Mouse (Mus musculus): ENCODE measurements around the gene Rerg. TPM values are rescaled to one million over a fixed set of nuclear protein-coding genes. Genes with fewer than 3 reads are reported as not detected.

Gene Rerg
- total RNA-seq, 1 experiment = 1.1 TPM

DNA sequence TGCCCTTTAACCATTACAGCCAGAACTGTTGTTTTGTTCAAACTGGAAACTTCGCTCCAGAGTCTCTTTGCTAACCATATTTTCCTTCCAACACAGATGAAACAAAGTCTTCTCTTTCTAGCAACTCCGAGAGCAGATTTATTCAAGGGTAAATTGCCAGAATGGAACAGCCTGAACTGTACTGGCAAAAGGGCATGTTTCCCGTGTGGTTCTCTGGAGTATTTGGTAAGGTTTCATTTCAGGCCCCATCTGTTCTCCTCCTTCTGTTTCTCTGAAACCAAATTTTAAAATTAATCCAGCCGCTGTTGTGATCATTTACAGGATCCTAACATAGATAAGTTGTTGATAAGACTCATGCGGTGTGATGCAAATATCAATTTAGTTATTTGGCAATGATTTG is 82.3 kb downstream of the Rerg start:
- H3K9ac ChIP-seq (ENCODE audit: insufficient read depth, low read depth, low read length, poor library complexity, severe bottlenecking) = no peak overlapping the region
- no peak overlapping the region for H3K27ac ChIP-seq (ENCODE audit: insufficient read depth, low read depth, low read length, poor library complexity, severe bottlenecking)
- no peak for DNase-seq (ENCODE audit: low read depth, low spot score)
- no peak for TF ChIP-seq ZC3H11A (IDR thresholded peaks at IDR 0.05; ENCODE audit: borderline replicate concordance, low read depth, low read length)
- no peak overlapping the region for H3K4me3 ChIP-seq (ENCODE audit: insufficient read depth in 1 of 2, low read depth in 1 of 2, low read length in 2 of 2, poor library complexity in 1 of 2, severe bottlenecking in 1 of 2)
- no peaks in the 10 kb centered on the region for H3K9me3 ChIP-seq (ENCODE audit: control insufficient read depth, insufficient read depth, low read depth, low read length)
- no peaks in the 10 kb centered on the region for H3K36me3 ChIP-seq (ENCODE audit: control insufficient read depth, insufficient read depth, low read length, poor library complexity, severe bottlenecking)
- H3K4me1 ChIP-seq (ENCODE audit: control insufficient read depth in 2 of 2, insufficient read depth in 2 of 2, low read length in 2 of 2, poor library complexity in 1 of 2) = no peaks in the 10 kb centered on the region
- in situ Hi-C loops (cut with MboI; ENCODE audit: low sequenced_read_pairs in 2 of 2, unreplicated experiment in 2 of 2) = no loop called here

DNA sequence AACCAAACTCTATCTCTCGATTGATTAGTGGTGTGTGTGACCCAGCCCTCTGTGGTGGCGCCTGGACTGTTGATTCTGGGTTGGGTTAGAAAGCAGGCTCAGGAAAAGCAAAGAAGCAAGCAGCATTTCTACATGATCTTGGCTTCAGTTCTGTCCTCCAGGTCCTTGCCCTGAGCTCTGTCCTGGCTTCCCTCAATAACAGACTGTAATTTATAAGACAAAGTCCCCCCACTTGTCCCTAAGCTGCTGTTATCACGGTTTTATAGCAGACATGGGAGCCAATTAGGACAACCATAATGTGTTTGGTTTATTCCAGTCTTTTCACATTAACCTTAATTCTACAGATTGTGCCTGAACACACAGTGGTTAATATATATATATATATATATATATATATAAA is 82.8 kb downstream of the Rerg start:
- no peak for TF ChIP-seq ZC3H11A (IDR thresholded peaks at IDR 0.05; ENCODE audit: borderline replicate concordance, low read depth, low read length)
- TF ChIP-seq ZNF384 (IDR thresholded peaks at IDR 0.05; ENCODE audit: low read depth, low read length) = no peak
- TF ChIP-seq HCFC1 (IDR thresholded peaks at IDR 0.05; ENCODE audit: borderline replicate concordance, insufficient read depth, low read length) = no peak
- no peak for TF ChIP-seq CHD2 (IDR thresholded peaks at IDR 0.05; ENCODE audit: low read depth, low read length)
- TF ChIP-seq MAFK (IDR thresholded peaks at IDR 0.05; ENCODE audit: insufficient read depth, low read depth, low read length) = no peak
- in situ Hi-C loops (cut with MboI; ENCODE audit: low sequenced_read_pairs in 2 of 2, unreplicated experiment in 2 of 2) = no loop called here
- no peak overlapping the region for H3K27ac ChIP-seq (ENCODE audit: insufficient read depth, low read depth, low read length, poor library complexity, severe bottlenecking)
- DNase-seq (ENCODE audit: low read depth, low spot score) = no peak
- H3K9me3 ChIP-seq (ENCODE audit: control insufficient read depth, insufficient read depth, low read depth, low read length) = no peaks in the 10 kb centered on the region
- H3K9ac ChIP-seq (ENCODE audit: insufficient read depth, low read depth, low read length, poor library complexity, severe bottlenecking) = no peak overlapping the region
- H3K36me3 ChIP-seq (ENCODE audit: control insufficient read depth, insufficient read depth, low read length, poor library complexity, severe bottlenecking) = no peaks in the 10 kb centered on the region
- H3K4me1 ChIP-seq (ENCODE audit: control insufficient read depth in 2 of 2, insufficient read depth in 2 of 2, low read length in 2 of 2, poor library complexity in 1 of 2) = no peaks in the 10 kb centered on the region
- H3K4me3 ChIP-seq (ENCODE audit: insufficient read depth in 1 of 2, low read depth in 1 of 2, low read length in 2 of 2, poor library complexity in 1 of 2, severe bottlenecking in 1 of 2) = no peak overlapping the region

DNA sequence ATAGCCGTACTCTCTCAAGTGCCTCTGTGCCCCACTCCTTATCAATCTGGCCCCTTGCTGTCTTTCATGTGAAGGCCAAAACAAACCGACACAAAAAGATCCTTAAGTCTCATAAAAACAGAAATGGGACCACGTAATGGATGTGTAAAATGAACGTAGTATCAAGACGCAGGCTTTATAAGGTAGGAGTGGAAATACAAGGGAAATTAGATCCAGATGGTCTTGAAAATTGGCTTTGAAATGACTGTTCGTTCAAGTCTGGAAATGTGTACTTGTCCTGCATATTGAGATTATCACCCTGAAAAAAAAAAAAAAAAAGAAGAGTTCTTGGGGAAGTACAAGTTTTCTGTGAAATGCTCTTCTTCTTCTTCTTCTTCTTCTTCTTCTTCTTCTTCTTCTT is 90.6 kb downstream of the Rerg start:
- in situ Hi-C loops (cut with MboI; ENCODE audit: low sequenced_read_pairs in 2 of 2, unreplicated experiment in 2 of 2) = no loop called here
- H3K9me3 ChIP-seq (ENCODE audit: control insufficient read depth, insufficient read depth, low read depth, low read length) = no peaks in the 10 kb centered on the region
- H3K36me3 ChIP-seq (ENCODE audit: control insufficient read depth, insufficient read depth, low read length, poor library complexity, severe bottlenecking) = no peaks in the 10 kb centered on the region
- H3K4me3 ChIP-seq (ENCODE audit: insufficient read depth in 1 of 2, low read depth in 1 of 2, low read length in 2 of 2, poor library complexity in 1 of 2, severe bottlenecking in 1 of 2) = no peak overlapping the region
- TF ChIP-seq HCFC1 (IDR thresholded peaks at IDR 0.05; ENCODE audit: borderline replicate concordance, insufficient read depth, low read length) = no peak
- TF ChIP-seq ZC3H11A (IDR thresholded peaks at IDR 0.05; ENCODE audit: borderline replicate concordance, low read depth, low read length) = no peak
- TF ChIP-seq CHD2 (IDR thresholded peaks at IDR 0.05; ENCODE audit: low read depth, low read length) = no peak
- no peak for TF ChIP-seq MAFK (IDR thresholded peaks at IDR 0.05; ENCODE audit: insufficient read depth, low read depth, low read length)
- no peak for TF ChIP-seq ZNF384 (IDR thresholded peaks at IDR 0.05; ENCODE audit: low read depth, low read length)
- no peak overlapping the region for H3K9ac ChIP-seq (ENCODE audit: insufficient read depth, low read depth, low read length, poor library complexity, severe bottlenecking)
- no peaks in the 10 kb centered on the region for H3K4me1 ChIP-seq (ENCODE audit: control insufficient read depth in 2 of 2, insufficient read depth in 2 of 2, low read length in 2 of 2, poor library complexity in 1 of 2)
- no peak overlapping the region for H3K27ac ChIP-seq (ENCODE audit: insufficient read depth, low read depth, low read length, poor library complexity, severe bottlenecking)
- DNase-seq (ENCODE audit: low read depth, low spot score) = no peak

GRCm38 (mm10) chr6:137076731-137077130 is 93.6 kb downstream of the Rerg start:
- in situ Hi-C loops (cut with MboI; ENCODE audit: low sequenced_read_pairs in 2 of 2, unreplicated experiment in 2 of 2) = no loop called here
- no peak overlapping the region for H3K4me3 ChIP-seq (ENCODE audit: insufficient read depth in 1 of 2, low read depth in 1 of 2, low read length in 2 of 2, poor library complexity in 1 of 2, severe bottlenecking in 1 of 2)
- H3K9me3 ChIP-seq (ENCODE audit: control insufficient read depth, insufficient read depth, low read depth, low read length) = no peaks in the 10 kb centered on the region
- no peak overlapping the region for H3K27ac ChIP-seq (ENCODE audit: insufficient read depth, low read depth, low read length, poor library complexity, severe bottlenecking)
- H3K4me1 ChIP-seq (ENCODE audit: control insufficient read depth in 2 of 2, insufficient read depth in 2 of 2, low read length in 2 of 2, poor library complexity in 1 of 2) = no peaks in the 10 kb centered on the region
- H3K36me3 ChIP-seq (ENCODE audit: control insufficient read depth, insufficient read depth, low read length, poor library complexity, severe bottlenecking) = no peaks in the 10 kb centered on the region
- no peak overlapping the region for H3K9ac ChIP-seq (ENCODE audit: insufficient read depth, low read depth, low read length, poor library complexity, severe bottlenecking)
- TF ChIP-seq CHD2 (IDR thresholded peaks at IDR 0.05; ENCODE audit: low read depth, low read length) = no peak
- no peak for TF ChIP-seq ZNF384 (IDR thresholded peaks at IDR 0.05; ENCODE audit: low read depth, low read length)
- no peak for TF ChIP-seq ZC3H11A (IDR thresholded peaks at IDR 0.05; ENCODE audit: borderline replicate concordance, low read depth, low read length)
- TF ChIP-seq MAFK (IDR thresholded peaks at IDR 0.05; ENCODE audit: insufficient read depth, low read depth, low read length) = no peak
- no peak for TF ChIP-seq HCFC1 (IDR thresholded peaks at IDR 0.05; ENCODE audit: borderline replicate concordance, insufficient read depth, low read length)
- DNase-seq (ENCODE audit: low read depth, low spot score) = no peak

DNA sequence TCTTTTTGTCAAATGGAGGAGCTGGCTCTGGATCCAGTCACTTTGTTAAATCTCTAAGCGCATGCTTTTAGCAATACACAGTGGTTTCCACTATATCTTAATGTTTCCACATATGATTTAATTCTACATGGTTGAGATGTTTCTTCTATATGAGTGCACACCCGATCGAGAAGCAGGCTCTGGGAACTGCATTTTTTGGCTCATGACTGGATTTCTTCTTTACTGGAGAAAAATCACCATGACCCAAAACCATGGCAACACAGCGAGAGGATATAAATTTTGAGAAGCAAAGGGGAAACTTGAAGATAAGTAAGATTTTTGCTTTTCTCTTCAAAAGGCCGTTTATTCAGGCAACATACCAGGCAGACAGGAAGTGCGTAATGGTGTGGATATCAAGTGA is 94.1 kb downstream of the Rerg start:
- H3K9me3 ChIP-seq (ENCODE audit: control insufficient read depth, insufficient read depth, low read depth, low read length) = no peaks in the 10 kb centered on the region
- H3K4me3 ChIP-seq (ENCODE audit: insufficient read depth in 1 of 2, low read depth in 1 of 2, low read length in 2 of 2, poor library complexity in 1 of 2, severe bottlenecking in 1 of 2) = no peak overlapping the region
- TF ChIP-seq ZNF384 (IDR thresholded peaks at IDR 0.05; ENCODE audit: low read depth, low read length) (no peak), CHD2 (IDR thresholded peaks at IDR 0.05; ENCODE audit: low read depth, low read length) (no peak), HCFC1 (IDR thresholded peaks at IDR 0.05; ENCODE audit: borderline replicate concordance, insufficient read depth, low read length) (no peak), MAFK (IDR thresholded peaks at IDR 0.05; ENCODE audit: insufficient read depth, low read depth, low read length) (no peak), ZC3H11A (IDR thresholded peaks at IDR 0.05; ENCODE audit: borderline replicate concordance, low read depth, low read length) (no peak)
- in situ Hi-C loops (cut with MboI; ENCODE audit: low sequenced_read_pairs in 2 of 2, unreplicated experiment in 2 of 2) = no loop called here
- no peak overlapping the region for H3K9ac ChIP-seq (ENCODE audit: insufficient read depth, low read depth, low read length, poor library complexity, severe bottlenecking)
- DNase-seq (ENCODE audit: low read depth, low spot score) = no peak
- no peak overlapping the region for H3K27ac ChIP-seq (ENCODE audit: insufficient read depth, low read depth, low read length, poor library complexity, severe bottlenecking)
- H3K36me3 ChIP-seq (ENCODE audit: control insufficient read depth, insufficient read depth, low read length, poor library complexity, severe bottlenecking) = no peaks in the 10 kb centered on the region
- no peaks in the 10 kb centered on the region for H3K4me1 ChIP-seq (ENCODE audit: control insufficient read depth in 2 of 2, insufficient read depth in 2 of 2, low read length in 2 of 2, poor library complexity in 1 of 2)
